Mouse (Mus musculus) liver, embryonic 14.5 days (tissue): ENCODE measurements around the gene Tsr3. TPM values are rescaled to one million over a fixed set of nuclear protein-coding genes. Genes with fewer than 3 reads are reported as not detected.

Experiments
- ATAC-seq: fragments of 200-750 bp; cut with Nextera tagmentation; 2 replicates; pipeline ENCODE4 v1.8.0; 2017; ENCODE audit warnings: moderate number of reproducible peaks, mild to moderate bottlenecking, moderate library complexity; ENCODE audit not compliant: insufficient read depth
- DNase-seq, 3 experiments: peaks; one replicate each; pipeline ENCODE4 v3.0.0-alpha.2; 2012 to 2013; ENCODE audit warnings: low read depth in 3 of 3, low spot score in 3 of 3
- H3K27ac ChIP-seq: fragments of 300-500 bp; sonication (generic); 2 replicates; pipeline ENCODE4 v1.5.1; 2014; ENCODE audit warnings: moderate library complexity, mild to moderate bottlenecking, control low read depth, inconsistent platforms
- H3K27me3 ChIP-seq: fragments of 300-500 bp; sonication (generic); 2 replicates; pipeline ENCODE4 v1.6.1; 2014; ENCODE audit warnings: mild to moderate bottlenecking, low read length, moderate library complexity; ENCODE audit not compliant: control insufficient read depth, insufficient read depth
- H3K36me3 ChIP-seq: fragments of 300-500 bp; sonication (generic); replicated peaks from 2 replicates; pipeline ENCODE4 v1.6.1; 2014; ENCODE audit warnings: low read depth; ENCODE audit not compliant: control insufficient read depth, insufficient read depth
- H3K4me1 ChIP-seq, 2 experiments: fragments of 200-500 bp in 1 of 2; fragments of 300-500 bp in 1 of 2; sonication (generic) in 1 of 2; replicated peaks; 2 replicates each; pipeline ENCODE4 v1.6.1; 2012 to 2014; ENCODE audit warnings: antibody characterized with exemption in 1 of 2, inconsistent platforms in 1 of 2, low read length in 1 of 2; ENCODE audit not compliant: control insufficient read depth in 2 of 2, insufficient read depth in 2 of 2
- H3K4me2 ChIP-seq: fragments of 300-500 bp; sonication (generic); 2 replicates; pipeline ENCODE4 v1.6.1; 2014; ENCODE audit warnings: low read depth, mild to moderate bottlenecking, control low read depth, moderate library complexity
- H3K4me3 ChIP-seq, 2 experiments: fragments of 200-500 bp in 1 of 2; fragments of 300-500 bp in 1 of 2; sonication (generic) in 1 of 2; 2 replicates each; pipeline ENCODE4 v1.5.1; 2012 to 2014; ENCODE audit warnings: low read depth in 2 of 2, low read length in 2 of 2, mild to moderate bottlenecking in 2 of 2, control low read depth in 1 of 2, inconsistent platforms in 1 of 2, moderate library complexity in 1 of 2; ENCODE audit not compliant: insufficient read depth in 1 of 2
- H3K9ac ChIP-seq: fragments of 300-500 bp; sonication (generic); replicated peaks from 2 replicates; pipeline ENCODE4 v1.6.1; 2014; ENCODE audit warnings: mild to moderate bottlenecking, control low read depth, moderate library complexity
- H3K9me3 ChIP-seq: fragments of 300-500 bp; sonication (generic); 2 replicates; pipeline ENCODE4 v1.6.1; 2016; ENCODE audit warnings: low read length, mixed read lengths; ENCODE audit not compliant: control insufficient read depth
- CTCF ChIP-seq: IDR thresholded peaks from 2 replicates; pipeline ENCODE4 v1.5.1; 2016; ENCODE audit warnings: antibody characterized with exemption, low read depth, control low read depth
- EP300 ChIP-seq: IDR thresholded peaks from 2 replicates; pipeline ENCODE4 v1.6.1; 2016; ENCODE audit warnings: antibody characterized with exemption, low read depth
- WGBS: fragments of 180-500 bp; shearing (Covaris S2); extraction: QIAGEN DNeasy Blood & Tissue Kit; methylation state at CpG from one replicate; pipeline ENCODE4 v1.1.7; 2014; ENCODE audit not compliant: insufficient replicate concordance; 5-methylcytosine and 5-hydroxymethylcytosine counted together
- polyA plus RNA-seq, 2 experiments: library from polyadenylated mRNA; depleted of rRNA in 1 of 2; stranded (reverse) in 1 of 2; unstranded in 1 of 2; fragments of >200 nt; fragmentation: Nextera tagmentation in 1 of 2; extraction: Ambion mirVana in 1 of 2; gene quantifications; 2 replicates each; pipeline versions ENCODE4 v1.2.1 to v1.2.3; 2012 to 2014

Tsr3 gene
- polyA plus RNA-seq, 2 experiments: 13.0 to 17.4 TPM

GRCm38 (mm10) chr17:25215431-25215830 lies 24.5 kb upstream of the Tsr3 start:
- ATAC-seq (no peak), DNase-seq (no peak)
- no peak for TF ChIP-seq EP300
- no peak for TF ChIP-seq CTCF
- Histone ChIP-seq H3K27ac (no peak overlapping the region), H3K4me3 (no peak overlapping the region), H3K27me3 (no peaks in the 10 kb centered on the region), H3K4me2 (no peak overlapping the region), H3K4me1 (no peaks in the 10 kb centered on the region), H3K9ac (no peak overlapping the region), H3K9me3 (no peaks in the 10 kb centered on the region), H3K36me3 (peaks cover 3% of the 10 kb centered on the region)
- 76% methylated on average over 3 of the region's 3 CpGs for WGBS

GRCm38 (mm10) chr17:25218967-25219366 lies 21.0 kb upstream of the Tsr3 start:
- H3K9me3 ChIP-seq: no peaks in the 10 kb centered on the region
- H3K4me3 ChIP-seq: no peak overlapping the region
- WGBS: 76% methylated on average over 9 of the region's 9 CpGs
- H3K4me2 ChIP-seq: no peak overlapping the region
- no peak for ATAC-seq
- DNase-seq: no peak
- no peak for TF ChIP-seq EP300
- no peak for TF ChIP-seq CTCF
- no peaks in the 10 kb centered on the region; the same call in none of the 2 replicates for H3K36me3 ChIP-seq
- H3K4me1 ChIP-seq: peaks cover 15 to 20% of the 10 kb centered on the region in 2 experiments
- no peak overlapping the region for H3K27ac ChIP-seq
- H3K27me3 ChIP-seq: no peaks in the 10 kb centered on the region
- no peak overlapping the region for H3K9ac ChIP-seq

GRCm38 (mm10) chr17:25219492-25220295 lies 20.3 kb upstream of the Tsr3 start:
- Histone ChIP-seq H3K36me3 (no peaks in the 10 kb centered on the region; the same call in none of the 2 replicates), H3K4me1 (peaks cover 23 to 28% of the 10 kb centered on the region in 2 experiments), H3K4me3 (no peak overlapping the region), H3K4me2 (no peak overlapping the region), H3K27me3 (no peaks in the 10 kb centered on the region), H3K9ac (no peak overlapping the region), H3K27ac (no peak overlapping the region), H3K9me3 (no peaks in the 10 kb centered on the region)
- TF ChIP-seq CTCF (no peak), EP300 (no peak)
- ATAC-seq: no peak
- 79% methylated on average over 15 of the region's 15 CpGs for WGBS
- DNase-seq: no peak

GRCm38 (mm10) chr17:25220746-25221145 lies 19.2 kb upstream of the Tsr3 start:
- Histone ChIP-seq H3K9me3 (no peaks in the 10 kb centered on the region), H3K4me3 (no peak overlapping the region), H3K27ac (no peak overlapping the region; the same call in 1 of the 2 replicates), H3K4me2 (peak overlapping the region; percentile 91), H3K27me3 (no peaks in the 10 kb centered on the region), H3K36me3 (no peaks in the 10 kb centered on the region; the same call in none of the 2 replicates), H3K4me1 (peaks cover 33 to 37% of the 10 kb centered on the region in 2 experiments), H3K9ac (peak overlapping the region; percentile 1; the same call in 1 of the 2 replicates)
- 85% methylated on average over 1 of the region's 1 CpGs for WGBS
- DNase-seq (no peak), ATAC-seq (no peak)
- no peak for TF ChIP-seq EP300
- TF ChIP-seq CTCF: no peak

- Histone ChIP-seq H3K4me1 (peaks cover 44 to 49% of the 10 kb centered on the region in 2 experiments), H3K4me3 (peak overlapping the region; percentile 64 to 97), H3K27ac (peak overlapping the region; percentile 92), H3K27me3 (no peaks in the 10 kb centered on the region), H3K9me3 (no peaks in the 10 kb centered on the region), H3K36me3 (peaks cover 6% of the 10 kb centered on the region), H3K9ac (peak overlapping the region; percentile 89), H3K4me2 (peak overlapping the region; percentile 91)
- WGBS: under 1% methylated on average over 27 of the region's 30 CpGs
- DNase-seq: peak; percentile 63 to 80 (median 65)
- peak; percentile 78 for ATAC-seq
- TF ChIP-seq EP300: no peak
- 0 out of 2 replicates have a peak, but pooled peaks have one; percentile 15 for TF ChIP-seq CTCF
Observed at GRCm38 (mm10) chr17:25221821-25222503, 18.0 kb upstream of the Tsr3 start.
